Mouse (Mus musculus) 3134 (cell line): ENCODE results near the gene Gm14214.

Source experiments
- DNase-seq: peaks from one replicate; pipeline ENCODE4 v3.0.0-alpha.2; 2011; ENCODE audit warnings: low spot score; ENCODE audit not compliant: insufficient read length; ENCODE audit errors: extremely low read depth

The Gm14214 gene

DNA sequence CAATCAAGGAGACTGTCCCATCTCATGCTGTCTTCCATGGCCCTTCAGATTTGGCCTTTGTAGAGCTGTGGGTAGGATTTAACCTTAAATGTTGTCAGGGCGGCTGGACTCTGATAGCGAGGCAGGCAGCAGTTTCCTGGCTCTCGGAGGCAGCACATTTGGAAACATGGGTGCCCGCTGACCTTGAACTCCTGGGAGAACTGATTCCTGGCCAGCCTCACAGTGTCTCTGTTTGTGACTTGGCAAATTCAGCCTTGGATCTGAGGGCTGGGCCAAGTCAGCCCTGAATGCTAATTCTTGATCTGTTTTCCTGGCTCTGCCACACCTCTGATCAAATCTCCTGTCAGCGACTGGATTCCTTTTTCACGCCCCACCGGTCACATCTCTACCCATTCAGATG, 6.7 kb upstream of the Gm14214 start:
- DNase-seq: no peak

DNA sequence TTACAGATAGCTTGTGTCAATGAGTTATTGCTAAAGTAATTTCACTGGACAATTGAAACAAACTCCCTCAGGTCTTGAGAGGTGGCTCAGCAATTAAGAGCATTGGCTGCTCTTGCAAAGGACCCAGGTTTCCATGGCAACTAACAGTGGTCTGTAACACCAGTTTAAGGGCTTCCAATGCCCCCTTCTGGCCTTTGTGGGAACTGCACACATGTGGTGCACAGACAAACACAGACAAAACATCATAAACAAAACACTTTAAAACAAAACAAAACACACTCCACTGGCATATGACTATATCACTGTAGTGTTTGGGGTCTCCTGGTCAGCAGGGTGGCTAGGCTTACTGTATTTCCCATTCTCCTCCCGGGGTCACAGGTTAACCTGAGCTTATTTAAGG, 4.2 kb upstream of the Gm14214 start:
- no peak for DNase-seq

DNA sequence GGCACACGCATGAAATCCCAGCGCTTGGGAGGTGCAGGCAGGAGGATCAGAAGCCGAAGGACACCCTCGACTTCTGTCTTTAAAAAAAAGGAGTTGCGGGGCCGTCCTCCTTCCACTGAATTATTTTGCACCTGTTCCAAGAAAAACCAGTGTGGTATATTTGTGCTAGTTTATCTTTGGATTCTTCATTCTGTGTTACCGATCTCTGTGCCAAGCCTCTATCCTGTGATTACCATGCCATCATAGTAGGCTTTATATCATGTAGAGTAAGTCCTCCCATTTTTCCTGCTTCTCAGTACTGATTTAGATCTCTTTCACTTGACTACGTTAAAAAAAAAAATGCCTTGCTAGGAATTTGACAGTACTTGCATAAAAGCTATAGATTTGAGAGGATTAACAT, 1.8 kb upstream of the Gm14214 start:
- DNase-seq: no peak

DNA sequence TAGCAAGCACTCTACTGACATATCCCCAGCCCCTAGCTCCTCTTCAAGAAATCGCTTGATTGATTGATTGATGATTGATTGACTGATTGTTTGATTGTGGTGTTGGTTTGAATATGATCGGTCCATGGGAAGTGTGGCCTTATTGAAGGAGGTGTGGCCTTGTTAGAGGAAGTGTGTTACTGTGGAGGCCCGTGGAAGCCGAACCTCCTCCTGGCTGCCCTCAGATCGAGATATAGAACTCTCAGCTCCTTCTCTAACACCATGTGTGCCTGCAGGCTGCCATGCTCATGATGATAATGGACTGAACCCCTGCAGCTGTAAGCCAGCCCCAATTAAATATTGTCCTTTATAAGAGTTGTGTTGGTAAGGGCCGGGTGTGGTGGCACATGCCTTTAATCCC, 2.8 kb downstream of the Gm14214 start:
- DNase-seq: no peak

DNA sequence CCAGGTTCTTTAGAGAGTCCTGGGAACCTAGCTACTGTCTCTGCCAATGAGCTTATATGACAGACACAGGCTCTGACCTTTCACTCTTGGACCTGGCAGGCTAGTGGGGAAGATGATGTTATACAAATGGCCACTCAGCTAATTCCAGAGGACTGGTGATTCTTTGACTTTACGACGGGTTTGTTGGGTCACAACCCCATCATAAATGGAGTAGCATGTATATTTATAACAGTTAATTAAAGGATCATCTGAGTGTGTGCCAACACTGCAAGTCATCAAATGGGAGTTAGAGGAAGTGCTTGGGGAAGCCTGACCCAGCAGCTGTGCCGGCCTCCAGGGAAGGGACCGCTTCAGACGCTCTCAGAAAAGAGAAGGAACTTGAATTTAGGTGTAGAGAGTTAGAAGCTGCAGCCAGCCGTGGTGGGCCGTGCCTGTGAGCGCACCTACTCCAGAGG, 4.2 kb downstream of the Gm14214 start:
- no peak for DNase-seq

DNA sequence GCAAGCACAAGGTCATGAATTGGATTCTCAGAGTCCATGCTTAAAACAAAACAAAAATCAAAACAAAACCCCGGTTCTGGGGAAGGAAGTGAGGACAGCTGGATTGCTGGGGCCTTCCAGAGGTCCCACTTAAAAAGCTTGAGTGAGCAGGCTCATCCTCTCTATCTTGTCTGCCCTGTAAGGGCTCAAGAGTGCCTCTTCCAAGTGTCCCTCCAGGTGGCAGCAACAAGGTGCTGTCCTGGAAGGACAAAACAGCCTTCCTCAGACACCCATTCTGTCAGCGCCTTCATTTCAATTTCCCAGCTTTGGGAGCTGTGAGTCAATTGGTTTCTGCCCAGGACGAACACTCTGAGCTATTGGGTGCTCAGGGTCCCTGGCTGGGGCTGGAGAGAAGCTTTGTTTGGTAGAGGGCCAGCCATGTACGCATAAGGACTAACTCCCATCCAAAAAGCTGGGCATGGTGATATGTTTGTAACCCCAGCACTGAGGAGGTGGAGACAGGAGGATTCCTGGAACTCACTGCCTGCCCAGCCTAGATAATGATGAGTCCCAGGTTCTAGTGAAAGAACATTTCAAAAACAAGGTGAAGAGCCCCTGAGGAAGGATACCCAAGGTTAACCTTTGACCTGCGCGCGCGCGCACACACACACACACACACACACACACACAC, 4.9 kb downstream of the Gm14214 start:
- no peak for DNase-seq

DNA sequence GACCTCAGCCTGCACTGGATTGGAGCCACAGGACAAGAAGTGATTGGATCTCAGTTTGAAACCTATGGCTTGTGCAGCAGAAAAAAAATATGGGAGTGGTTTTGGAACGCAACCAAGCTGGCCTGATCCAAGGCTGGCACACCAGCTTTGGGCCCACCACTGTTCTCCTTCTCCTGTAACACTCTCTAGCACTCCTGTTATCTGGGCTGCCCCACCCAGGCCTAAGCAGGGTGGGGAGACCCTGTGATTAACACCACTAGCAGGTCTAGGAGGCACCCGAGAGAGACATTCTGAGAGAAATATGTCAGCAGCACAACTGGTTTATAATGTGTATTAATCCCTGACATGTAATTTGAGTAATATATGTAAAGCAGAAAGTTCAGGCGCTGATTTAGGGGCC, 6.6 kb downstream of the Gm14214 start:
- DNase-seq: no peak

DNA sequence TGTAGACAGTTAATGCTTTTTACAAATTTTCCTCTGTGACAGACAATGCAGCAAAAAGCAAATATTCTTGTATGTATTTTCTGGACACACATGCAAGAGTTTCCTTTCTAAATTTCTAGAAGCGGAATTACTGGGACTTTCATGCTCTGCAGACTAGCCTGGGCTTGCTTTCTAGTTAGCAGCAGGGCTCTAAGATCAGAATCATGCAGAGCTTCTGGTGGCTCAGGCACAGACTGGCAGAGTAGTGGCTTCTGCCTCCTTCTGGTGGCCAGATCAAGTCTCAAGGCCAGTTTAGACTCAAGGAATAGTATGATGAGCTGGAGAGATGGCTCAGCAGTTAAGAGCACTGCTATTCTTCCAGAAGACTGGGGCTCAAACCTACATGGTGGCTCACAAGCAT, 11.4 kb downstream of the Gm14214 start:
- no peak for DNase-seq

DNA sequence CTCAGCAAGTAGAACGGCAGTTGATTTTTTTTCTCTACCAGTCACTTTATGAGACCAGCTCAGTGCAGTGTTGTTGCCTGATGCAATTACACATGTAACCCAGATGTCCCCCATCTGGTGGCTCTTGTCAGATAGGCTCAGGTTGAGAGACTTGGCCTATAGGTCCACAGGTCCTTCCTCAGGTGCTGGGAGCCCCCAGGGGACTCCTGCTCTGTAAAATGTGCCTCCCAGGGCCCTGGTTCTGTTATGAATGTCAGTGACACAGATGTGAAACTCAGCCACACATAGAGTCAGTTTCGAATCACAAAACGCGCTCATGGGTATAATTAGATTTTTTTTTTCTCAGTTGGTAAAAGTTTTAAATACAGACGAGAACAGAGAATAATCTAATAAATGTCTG, 12.1 kb downstream of the Gm14214 start:
- DNase-seq: no peak

DNA sequence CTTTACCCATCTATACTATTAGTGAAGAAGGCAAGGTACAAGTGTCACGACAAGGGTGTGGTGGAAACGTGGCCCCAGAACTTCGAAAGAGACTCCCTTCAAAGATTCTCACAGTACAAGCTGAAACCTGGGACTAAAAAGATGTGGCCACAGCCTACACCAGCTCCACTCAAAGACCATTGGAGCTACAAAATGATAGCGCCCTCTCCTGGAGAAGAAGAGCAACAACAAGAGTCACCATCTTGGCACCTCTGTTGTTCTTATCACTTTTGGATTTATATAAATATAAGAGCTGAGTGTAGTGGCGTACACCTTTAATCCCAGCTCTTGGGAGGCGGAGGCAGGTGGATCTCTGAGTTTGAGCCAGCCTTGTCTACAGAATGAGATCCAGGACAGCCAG, 14.0 kb downstream of the Gm14214 start:
- no peak for DNase-seq

DNA sequence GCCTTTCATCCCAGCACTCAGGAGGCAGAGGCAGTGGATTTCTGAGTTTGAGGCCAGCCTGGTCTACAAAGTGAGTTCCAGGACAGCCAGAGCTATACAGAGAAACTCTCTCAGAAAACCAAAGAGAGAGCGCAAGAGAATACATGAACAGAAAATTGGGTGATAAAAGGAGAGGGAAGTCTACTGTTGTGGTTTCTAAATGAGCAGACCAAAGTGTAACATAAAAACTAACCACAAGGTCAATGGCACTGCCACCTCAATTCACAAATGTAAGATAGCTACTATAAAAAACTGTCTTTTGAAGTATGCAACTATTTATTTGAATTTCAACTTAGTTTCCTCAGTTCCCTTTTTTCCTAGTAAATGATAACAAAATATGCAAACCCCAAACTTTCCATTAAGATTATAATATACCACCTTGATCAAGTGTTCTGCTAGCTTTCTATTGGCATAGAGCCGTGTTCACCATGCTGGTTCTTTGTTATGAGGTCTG, 15.7 kb downstream of the Gm14214 start:
- no peak for DNase-seq

DNA sequence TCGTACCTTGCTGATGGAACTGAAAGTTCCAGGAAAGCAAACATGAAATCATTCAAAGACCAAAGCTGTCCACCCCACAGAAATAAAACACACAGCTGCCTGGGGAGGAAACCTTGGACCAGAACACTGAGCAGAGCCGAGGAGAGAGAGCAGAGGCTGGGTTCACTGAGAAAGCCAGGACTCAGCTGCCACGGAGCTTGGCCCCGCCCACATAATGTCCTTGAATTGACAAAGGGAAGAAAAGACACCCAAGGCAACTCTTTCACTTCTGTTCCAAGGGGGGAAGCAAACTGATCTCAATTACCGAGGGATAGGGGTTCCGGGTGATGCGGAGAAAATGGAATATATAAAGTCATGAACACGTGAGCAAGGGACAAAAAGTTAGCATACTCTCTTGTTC, 17.9 kb downstream of the Gm14214 start:
- no peak for DNase-seq

DNA sequence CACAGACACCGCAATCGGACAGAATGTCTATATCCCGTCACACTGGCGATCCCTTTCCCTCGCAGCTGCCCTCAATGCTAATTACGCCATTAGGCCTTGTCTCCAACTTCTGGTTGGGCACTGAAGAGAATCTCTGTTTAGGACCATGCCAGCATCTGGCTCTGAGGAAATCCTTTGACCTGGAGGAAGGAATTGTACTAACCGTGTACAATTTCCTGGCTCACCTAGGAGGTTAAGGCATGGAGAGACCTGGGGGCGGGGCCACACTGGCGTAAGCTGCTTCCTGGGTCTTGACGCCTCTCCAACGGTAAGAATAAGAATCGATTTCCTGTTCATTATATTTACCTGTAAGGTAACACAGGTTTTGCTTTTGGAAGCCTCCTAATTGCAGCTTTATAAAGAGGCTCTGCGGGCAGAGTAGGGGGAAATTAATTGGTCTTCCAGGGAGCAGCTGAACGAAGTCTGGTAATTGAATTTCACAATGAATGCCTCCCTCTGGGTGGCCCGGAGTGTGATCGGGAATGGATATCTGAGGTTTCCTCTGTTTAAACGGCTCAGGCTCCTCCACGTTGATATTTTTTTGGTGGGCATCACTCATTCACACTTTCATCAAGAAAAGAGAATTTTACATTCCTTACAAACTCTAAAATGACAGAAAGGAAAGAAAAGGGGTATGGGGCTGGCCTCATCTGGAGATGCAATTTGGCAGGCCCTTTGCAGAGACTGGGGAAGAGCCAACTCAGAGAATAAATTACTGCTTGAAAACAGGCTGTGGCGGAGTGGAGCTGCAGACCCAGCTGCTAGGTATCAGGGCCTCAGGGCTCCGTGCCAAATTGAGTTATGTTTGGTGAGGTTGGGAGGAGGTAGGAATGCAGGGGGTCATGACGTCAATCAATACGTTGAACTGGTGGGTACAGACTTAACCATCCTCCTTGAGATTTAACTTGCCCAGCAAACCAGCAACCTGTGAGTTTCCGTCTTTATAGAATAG, 20.5 kb downstream of the Gm14214 start:
- DNase-seq: no peak

DNA sequence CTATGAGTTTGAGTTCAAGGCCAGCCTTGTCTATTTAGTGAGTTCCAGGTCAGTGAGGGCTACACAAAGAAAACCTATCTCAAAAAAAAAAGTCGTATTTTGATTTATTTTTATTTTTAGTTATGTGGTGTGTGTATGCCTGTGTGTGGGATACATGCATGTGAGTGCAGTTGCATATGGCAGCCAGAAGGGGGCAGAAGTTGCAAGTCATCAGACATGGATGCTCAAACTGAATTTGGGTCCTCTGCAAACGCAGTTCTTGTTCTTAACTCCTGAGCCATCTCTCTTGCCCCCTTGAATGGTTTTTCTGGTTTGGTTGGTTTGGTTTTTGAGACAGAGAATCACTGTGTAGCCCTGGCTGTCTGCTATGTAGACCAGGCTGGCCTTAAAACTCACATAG, 21.4 kb downstream of the Gm14214 start:
- DNase-seq: no peak

DNA sequence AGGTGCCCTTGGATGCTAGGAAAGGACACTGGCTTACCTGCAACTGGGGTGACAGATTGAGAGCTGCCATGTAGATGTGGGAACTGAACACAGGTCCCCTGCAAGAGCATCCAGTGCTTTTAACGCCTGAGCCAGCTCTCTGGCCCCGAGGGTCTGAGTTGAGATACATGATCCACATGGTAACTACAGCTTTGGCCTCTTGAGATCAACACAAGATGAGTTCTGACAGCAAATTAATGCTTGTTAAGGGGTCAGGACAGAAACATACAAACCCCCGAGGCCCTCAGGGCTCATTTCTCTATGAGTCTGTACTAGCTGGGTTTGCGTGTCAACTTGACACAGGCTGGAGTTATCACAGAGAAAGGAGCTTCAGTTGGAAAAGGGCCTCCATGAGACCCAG, 25.9 kb downstream of the Gm14214 start:
- no peak for DNase-seq

DNA sequence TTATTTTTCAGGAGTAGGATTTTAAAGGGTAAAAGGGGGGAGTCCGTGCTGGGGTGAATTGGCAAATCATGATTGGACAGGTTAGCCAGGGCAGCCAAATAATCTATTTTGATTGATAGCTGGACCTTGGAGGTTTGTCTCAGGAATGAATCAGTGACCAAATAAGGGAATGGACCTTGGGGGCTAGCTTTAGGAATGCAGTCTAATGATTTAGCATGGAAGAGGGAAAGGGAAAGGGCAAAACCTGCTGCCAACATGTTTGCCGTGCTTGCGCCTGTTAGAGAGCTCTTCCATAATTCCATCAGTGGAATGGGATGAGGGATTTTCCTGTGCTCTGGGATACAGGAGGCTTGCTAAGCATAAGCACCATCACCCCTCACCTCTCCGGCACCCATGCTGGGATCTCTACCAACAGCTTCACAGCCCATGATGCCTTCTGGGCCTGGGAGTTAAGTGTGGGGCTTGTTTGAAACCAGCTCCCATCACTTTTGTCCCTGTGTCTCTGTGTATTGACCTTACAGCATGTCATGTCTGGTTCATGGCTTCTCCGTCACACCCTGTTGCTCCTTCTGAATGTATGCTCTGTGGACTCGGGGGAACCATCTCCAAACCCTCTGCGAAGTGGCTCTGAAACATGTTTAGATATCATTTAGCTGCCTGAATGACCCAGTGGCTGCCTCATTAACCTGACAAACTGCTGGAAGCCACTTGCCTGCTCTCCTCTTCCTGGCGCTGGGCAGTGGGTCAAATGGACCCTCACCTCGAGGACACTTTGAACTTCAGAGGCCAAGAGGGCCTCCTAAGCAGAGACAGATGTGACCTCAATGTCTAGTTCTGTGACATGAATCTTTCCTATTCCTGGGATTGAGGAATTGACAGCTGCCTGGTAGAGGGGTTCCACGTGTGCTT, 26.7 kb downstream of the Gm14214 start:
- peak; percentile 12 for DNase-seq

DNA sequence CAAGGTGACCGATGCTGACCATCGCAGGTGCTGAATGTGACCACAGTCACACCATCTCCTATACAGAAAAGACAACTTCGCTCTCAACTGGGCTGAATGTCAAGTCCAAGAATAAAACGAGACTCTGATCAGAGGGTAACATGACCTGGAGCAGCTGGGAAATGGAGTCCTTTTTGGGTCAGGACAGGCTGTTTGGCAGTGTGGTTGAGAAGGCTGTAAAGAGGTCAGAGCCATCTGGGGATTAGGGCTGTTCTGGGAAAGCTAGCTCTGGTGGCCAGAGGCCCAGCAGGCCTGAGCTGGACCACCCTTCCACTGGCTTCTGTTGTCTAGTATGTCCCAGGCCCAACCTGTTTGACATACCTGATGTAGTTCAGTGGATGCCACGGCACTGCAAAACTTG, 31.2 kb downstream of the Gm14214 start:
- DNase-seq: no peak

DNA sequence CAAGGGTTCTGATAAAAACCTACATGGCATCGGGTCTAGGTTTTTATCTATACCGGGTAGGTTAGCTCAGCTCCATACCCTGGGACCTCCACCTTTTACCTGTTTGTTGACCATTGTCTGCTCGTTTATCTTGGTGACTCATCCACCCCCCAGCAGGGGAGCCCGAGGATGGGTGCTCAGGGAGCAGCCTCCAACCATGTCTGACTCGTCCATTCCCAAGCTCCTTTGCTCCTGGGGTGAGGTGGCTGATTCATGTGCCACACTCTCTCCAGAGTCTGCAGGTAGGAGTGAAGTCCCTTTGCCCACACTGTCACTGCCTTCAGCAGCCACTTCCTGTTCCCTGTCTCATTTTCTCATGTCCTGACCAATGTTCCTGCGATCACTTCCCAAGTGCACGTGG, 33.8 kb downstream of the Gm14214 start:
- DNase-seq: no peak

DNA sequence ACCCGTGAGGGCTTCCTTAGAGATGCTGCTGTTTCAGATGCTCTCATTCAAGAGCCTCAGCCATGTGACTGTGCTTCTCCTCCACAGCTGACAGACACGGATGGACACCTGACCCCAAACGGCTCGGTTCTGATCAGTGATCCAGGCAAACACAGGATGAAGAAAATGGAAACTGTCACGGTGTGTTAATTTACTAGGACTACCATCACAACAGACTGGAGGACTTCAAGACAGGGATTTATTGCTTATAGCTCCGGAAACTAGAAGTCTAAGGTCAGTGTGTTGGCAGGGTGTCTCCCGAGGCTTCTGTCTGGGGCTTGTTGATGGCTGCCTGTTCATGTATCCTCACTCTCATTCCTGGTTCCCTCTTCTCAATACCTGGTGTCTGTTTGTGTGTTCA, 34.4 kb downstream of the Gm14214 start:
- no peak for DNase-seq

DNA sequence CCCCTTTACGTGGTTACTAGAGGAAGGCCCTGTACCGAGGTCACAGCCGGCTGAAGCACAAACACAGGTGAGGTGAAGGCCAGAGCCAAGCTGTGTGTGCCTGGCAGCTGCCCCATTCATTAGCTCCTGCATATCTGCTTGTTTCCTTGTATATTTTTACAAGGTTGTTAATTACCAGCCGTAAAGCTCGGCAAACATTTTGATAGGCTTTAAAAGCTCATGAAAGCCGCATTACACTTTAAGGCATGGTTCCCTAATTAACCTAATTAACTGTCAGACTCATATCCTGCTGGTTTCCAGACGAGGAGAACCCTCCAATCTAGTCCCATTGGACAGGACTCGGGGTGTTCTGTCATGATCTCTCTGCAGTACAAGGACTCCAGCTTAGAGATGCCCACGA, 34.9 kb downstream of the Gm14214 start:
- no peak for DNase-seq
